Mouse (Mus musculus) skeletal muscle tissue, postnatal 0 days (tissue): ENCODE results near the gene Use1. TPM values are rescaled to one million over a fixed set of nuclear protein-coding genes. Genes with fewer than 3 reads are reported as not detected.

ENCODE experiments used
- polyA plus RNA-seq: library from polyadenylated mRNA; unstranded; fragments of >200 nt; fragmentation: Nextera tagmentation; extraction: Ambion mirVana; gene quantifications from 2 replicates; pipeline ENCODE4 v1.2.1, GENCODE M21; 2015

The Use1 gene
- polyA plus RNA-seq = 106 and 119 TPM in 2 replicates

DNA sequence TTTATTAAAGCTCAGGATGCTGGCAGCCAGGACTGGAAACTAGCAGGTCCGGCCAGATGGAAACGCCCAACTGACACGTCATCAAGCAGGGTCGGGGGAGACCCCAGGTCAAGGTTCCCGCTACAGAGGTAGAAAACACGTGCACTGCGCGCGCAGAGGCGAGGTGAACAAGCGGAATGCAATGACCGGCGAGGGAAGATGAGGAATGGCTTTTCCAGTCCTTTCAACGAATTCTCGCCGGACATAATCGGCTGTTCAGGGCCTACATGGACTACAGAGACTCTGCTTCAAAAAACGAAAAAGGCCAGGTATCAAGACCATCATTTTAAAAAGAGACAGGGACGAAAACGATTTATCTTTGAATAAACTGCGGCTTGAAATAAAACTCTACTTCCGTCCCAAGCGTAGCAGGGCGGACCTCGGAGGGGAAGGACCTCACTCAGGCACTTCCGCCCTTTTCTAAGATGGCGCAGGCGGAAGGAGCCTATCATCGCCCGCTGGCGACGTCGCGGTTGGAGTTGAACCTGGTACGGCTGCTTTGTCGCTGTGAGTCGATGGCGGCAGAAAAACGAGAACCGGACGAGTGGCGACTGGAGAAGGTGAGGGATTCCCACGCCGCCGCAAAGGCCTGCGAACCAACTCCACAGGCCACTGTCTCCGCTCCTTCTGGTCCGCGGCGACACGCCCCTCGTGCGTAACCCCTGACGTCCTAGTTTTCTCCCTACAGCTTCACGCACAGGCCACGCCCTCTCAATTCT is at the start of gene Use1:
TSS of gene Use1 (plus strand) at position 78 of the 758 bp plus-strand sequence.

GRCm38 (mm10) chr8:71371236-71371848 is 4.7 kb downstream of the Use1 start, which contains the start of gene Ocel1:
TSS of gene Ocel1 (plus strand) at chr8:71371298.

DNA sequence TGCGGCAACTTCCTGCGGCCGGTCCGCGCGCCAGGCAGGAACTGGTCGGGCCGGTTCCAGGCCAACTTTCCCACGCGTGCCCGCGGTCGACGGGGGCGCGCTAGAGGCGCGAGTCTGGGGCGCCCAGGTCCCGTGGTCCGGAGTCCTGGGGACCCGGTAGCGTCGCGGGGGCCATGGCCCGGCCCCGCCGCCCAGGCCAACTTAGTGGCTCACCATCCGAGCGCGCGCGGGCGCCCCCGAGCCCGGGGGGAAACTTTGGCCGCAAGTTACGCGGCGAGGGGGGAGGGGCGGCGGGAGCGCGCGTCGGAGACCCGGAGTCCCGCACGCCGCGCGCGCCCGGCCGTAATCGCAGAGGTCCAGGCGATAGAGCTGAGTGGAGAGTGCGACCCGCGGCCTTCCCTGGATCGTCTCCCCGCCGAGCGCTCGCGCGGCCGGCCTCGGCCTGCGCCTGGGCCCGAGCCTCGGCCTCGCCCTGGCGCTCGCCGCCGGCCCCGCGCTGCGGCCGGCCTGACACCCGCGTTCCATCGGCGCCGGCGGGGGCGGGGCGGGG is 14.8 kb downstream of the Use1 start, which contains the start of gene Nr2f6:
TSS of gene Nr2f6 (minus strand) at position 540 of the 550 bp plus-strand sequence.

GRCm38 (mm10) chr8:71395629-71396028 is 29.0 kb downstream of the Use1 start, which contains the start of gene Ushbp1:
TSS of gene Ushbp1 (minus strand) at chr8:71395802.

DNA sequence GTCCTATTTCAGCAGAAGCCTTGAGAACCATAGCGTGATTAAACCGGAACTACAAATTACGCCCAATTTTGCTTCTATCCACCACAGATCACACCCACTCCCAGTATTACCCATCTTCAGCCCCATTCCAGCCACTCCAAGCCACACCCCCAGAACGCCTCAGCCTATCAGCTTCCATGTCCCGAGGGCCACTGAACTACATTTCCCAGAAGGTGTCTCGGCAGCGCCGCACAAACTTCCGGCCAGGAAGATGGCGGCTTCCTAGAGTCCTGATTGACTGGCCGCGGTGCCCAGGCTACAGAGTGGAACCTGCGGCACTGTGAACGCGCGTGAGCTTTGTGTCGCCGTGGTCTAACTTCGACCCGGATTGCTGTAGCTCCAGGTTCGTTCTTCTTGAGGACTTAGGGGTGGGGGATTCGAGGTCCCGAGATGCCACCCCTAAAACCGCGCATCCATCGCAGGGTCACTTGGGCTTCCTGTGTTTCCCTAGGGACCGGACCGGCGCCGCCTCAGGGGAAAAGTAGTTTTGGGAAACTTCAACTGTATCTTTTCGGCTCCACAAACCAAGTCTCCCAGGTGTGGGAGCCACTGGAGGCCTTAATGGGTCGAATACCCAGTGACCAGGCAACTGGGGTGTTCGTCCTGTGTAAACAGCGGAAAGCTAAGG is 30.1 kb downstream of the Use1 start, which contains the start of gene Babam1:
TSS of gene Babam1 (plus strand) at position 223 of the 667 bp plus-strand sequence.

DNA sequence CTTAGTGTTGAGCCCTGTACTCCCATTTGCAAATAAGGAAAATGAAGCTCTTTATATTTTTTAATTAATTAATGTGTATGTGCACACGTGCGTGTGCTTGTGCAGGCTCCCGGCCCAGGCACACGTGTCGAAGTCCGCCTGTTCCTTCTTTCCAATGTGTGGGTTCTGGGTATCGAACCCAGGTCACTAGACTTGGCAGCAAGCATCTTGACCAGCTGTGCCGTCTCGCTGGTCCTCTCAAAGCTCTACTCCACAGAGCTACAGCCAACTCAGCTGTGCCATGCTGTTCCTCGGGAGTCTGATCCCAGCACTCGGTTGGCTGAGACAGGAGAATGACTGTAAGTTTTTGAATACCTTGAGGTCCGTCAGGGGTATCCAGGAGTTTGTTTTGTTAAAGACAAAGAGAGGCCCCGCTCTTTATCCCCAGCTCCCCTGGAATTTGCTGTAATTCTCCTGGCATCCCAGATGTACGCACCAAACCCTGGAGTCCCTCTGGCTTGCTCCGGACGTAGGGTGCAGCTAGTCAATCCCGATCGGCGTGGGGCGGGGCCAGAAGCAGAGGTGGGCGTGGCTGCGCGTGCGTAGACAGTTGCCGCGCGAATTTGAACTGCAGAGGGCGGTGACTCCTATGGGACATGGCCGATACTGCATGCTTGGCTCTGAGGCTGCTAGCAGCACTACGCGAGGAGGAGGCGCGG is 38.9 kb downstream of the Use1 start, which contains the start of gene Ankle1:
TSS of gene Ankle1 (plus strand) at position 610 of the 698 bp plus-strand sequence.

Other genes starting within 250 kb of the Use1 start
- gene Myo9b, start 94.1 kb upstream of the Use1 start, polyA plus RNA-seq = 6.7 and 7.5 TPM in 2 replicates
- gene Haus8, start 93.9 kb upstream of the Use1 start, polyA plus RNA-seq = 16.2 and 18.1 TPM in 2 replicates
- 4.9 and 6.7 TPM in 2 replicates for gene Ocel1, start 4.5 kb downstream of the Use1 start, polyA plus RNA-seq
- 27.5 and 32.7 TPM in 2 replicates for gene Nr2f6, start 15.1 kb downstream of the Use1 start, polyA plus RNA-seq
- gene Ushbp1, start 29.0 kb downstream of the Use1 start, polyA plus RNA-seq = 14.4 and 14.5 TPM in 2 replicates
- gene Babam1, start 30.0 kb downstream of the Use1 start, polyA plus RNA-seq = 64.8 and 75.1 TPM in 2 replicates
- gene Ankle1, start 39.2 kb downstream of the Use1 start, polyA plus RNA-seq = 5.9 and 6.0 TPM in 2 replicates
- 39.0 and 41.2 TPM in 2 replicates for gene Abhd8, start 96.8 kb downstream of the Use1 start, polyA plus RNA-seq
- gene Mrpl34, start 98.1 kb downstream of the Use1 start, polyA plus RNA-seq = 94.6 and 97.7 TPM in 2 replicates
- 48.3 and 57.9 TPM in 2 replicates for gene Dda1, start 102.4 kb downstream of the Use1 start, polyA plus RNA-seq
- 1.3 and 2.4 TPM in 2 replicates for gene Ano8, start 119.1 kb downstream of the Use1 start, polyA plus RNA-seq
- gene Gtpbp3, start 121.3 kb downstream of the Use1 start, polyA plus RNA-seq = 7.5 and 9.5 TPM in 2 replicates
- 21.9 and 33.3 TPM in 2 replicates for gene Plvap, start 144.9 kb downstream of the Use1 start, polyA plus RNA-seq
- gene Ccdc194, start 158.9 kb downstream of the Use1 start, polyA plus RNA-seq = 0.33 and 0.57 TPM in 2 replicates
- 57.6 and 67.3 TPM in 2 replicates for gene Bst2, start 170.6 kb downstream of the Use1 start, polyA plus RNA-seq
- 47.7 and 53.4 TPM in 2 replicates for gene Mvb12a, start 176.1 kb downstream of the Use1 start, polyA plus RNA-seq
- 0.21 and 0.48 TPM in 2 replicates for gene Tmem221, start 192.0 kb downstream of the Use1 start, polyA plus RNA-seq
- gene Nxnl1, start 199.8 kb downstream of the Use1 start, polyA plus RNA-seq = 0.38 and 0.40 TPM in 2 replicates
- gene Slc27a1, start 202.0 kb downstream of the Use1 start, polyA plus RNA-seq = 50.7 and 177 TPM in 2 replicates
- 159 and 188 TPM in 2 replicates for gene Pgls, start 225.3 kb downstream of the Use1 start, polyA plus RNA-seq
- gene Fam129c, start 230.8 kb downstream of the Use1 start, polyA plus RNA-seq = 0.96 and 1.2 TPM in 2 replicates
- gene Colgalt1, start 244.2 kb downstream of the Use1 start, polyA plus RNA-seq = 44.7 and 50.8 TPM in 2 replicates